Mouse (Mus musculus) telencephalon, adult 2 months (tissue): Measurements from ENCODE around the gene Olfr1000.
"Not testable (repeated sequence)": the region's sequence is repeated elsewhere in the genome, so short reads cannot be mapped to it uniquely, and the experiment has no call there.

Source experiments
- DNase-seq: peaks from one replicate; pipeline ENCODE4 v3.0.0-alpha.2; 2011; ENCODE audit warnings: low read depth, low spot score

Olfr1000 gene

GRCm38 (mm10) chr2:85611803-85612202, at the start of gene Olfr1000:
TSS of gene Olfr1000 (minus strand) at chr2:85611903.
- DNase-seq: no peak

DNA sequence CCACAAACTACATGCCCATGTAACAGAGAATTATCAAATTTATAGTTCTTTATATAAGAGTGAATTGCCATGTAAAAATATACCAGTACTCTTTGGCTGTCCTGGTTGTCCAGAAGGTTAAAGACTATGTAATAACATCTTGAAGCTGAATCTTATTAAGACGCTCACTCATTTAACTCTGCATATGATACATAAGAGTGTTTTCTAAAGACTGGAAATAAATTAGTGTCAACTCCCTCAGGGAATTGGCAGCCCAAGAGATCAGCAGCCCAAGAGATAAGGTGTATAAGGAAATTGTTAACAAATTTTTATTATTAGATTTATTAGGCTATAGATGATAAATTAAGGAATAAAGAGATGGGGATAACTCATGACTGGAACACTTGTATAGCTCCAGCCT, 38.9 kb upstream of the Olfr1000 start, which contains the start of gene Olfr1002:
Gene Olfr1002, minus strand, starts transcription at position 101 of the 400 bp plus-strand sequence.
- no peak for DNase-seq

DNA sequence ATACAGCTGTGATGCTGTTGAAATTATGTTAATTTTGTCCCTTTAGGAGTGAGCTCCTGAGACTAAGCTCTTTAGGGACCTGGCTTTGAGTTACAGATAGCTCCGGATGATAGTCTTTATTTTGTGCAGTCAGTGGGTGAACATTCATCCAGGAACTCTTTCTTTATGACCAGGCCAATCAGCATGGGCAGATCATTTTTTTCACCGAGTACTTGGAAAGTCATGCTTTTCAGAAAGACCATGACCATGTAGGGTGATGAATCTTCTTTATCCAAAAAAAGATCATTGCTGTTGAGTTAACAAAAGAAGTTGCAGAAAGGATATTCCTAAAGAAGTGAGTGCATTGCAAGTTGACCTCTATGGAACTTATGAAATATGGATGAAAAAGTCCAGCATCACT, 23.1 kb downstream of the Olfr1000 start, which contains the start of gene Olfr998:
Gene Olfr998, plus strand, starts transcription at position 301 of the 400 bp plus-strand sequence.
- not testable (repeated sequence) for DNase-seq

DNA sequence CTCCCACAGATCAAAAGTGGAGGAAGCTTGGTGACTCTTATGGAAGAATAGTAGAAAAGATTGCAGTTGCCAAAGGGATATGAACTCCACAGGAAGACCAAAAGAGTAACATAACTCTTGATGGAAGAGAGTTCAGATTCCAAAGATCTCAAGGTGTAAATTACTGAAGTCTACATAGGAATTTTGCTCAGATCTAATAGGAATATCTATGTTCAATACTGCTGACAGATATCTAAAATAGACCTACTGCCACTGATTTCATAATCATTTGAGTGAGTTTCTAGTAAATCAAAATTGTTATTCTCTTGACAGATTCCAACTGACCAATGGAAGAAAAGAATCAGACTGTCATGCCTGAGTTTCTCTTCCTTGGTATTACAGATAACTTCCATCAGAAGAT, 32.8 kb downstream of the Olfr1000 start, which contains the start of gene Olfr996:
Gene Olfr996, plus strand, starts transcription at position 301 of the 400 bp plus-strand sequence.
- DNase-seq: no peak

- peak; percentile 10 for DNase-seq
These were observed 50.5 kb downstream of the Olfr1000 start for GRCm38 (mm10) chr2:85561187-85561586.

DNA sequence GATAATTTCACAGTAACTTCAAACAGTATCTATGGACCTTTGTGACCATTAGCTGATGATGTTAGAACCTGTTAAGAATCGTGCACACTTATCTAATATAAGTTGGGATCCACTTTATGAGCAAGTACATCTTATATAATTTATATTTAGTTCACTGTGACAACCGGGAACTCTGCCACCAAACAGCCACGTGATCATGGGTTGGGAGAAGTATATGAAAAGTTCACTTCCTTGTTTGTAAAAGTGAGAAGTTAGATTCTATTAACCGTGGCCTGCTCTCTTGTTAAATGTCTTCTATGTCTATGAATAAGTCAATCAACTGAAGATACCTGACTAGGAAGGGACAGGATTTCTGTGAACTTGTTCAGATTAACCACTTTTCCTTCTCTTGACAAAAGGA, 51.5 kb downstream of the Olfr1000 start:
- DNase-seq: no peak
